Mouse (Mus musculus) E14TG2a.4 (cell line): ENCODE data around the gene Vangl2.

Experiments used
- CTCF ChIP-seq: conservative IDR thresholded peaks from 2 replicates; pipeline ENCODE4 v1.5.1; 2014; ENCODE audit warnings: low read length
- NANOG ChIP-seq: IDR thresholded peaks from 2 replicates; pipeline ENCODE4 v1.6.1; 2014; ENCODE audit warnings: borderline replicate concordance, low read length, mixed read lengths
- POU5F1 ChIP-seq: IDR thresholded peaks from 2 replicates; pipeline ENCODE4 v1.6.1; 2014; ENCODE audit warnings: low read length, borderline replicate concordance

DNA sequence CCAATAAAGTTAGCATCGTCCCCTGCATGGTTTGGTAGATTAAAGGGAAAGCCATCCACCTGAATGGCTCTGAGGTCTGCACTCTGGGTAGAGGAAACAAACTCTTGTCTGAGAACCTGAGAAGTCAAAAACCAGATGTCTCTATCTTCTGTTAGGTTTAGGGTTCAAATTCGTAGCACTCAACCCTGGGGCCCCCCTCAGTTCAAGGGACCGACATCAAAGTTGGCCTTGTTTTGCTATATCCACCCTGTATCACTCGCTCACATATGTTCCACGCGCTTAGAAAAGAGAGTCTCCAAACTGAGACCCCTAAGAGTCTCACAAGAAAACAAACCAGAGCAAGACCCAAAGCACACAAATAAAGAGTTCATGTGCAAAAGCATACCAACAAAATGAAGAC lies 66.5 kb downstream of the Vangl2 start:
- TF ChIP-seq CTCF (no peak), POU5F1 (no peak), NANOG (no peak)
